Mouse (Mus musculus): ENCODE measurements at regions not wholly inside any gene's neighbourhood (a gene's known extent, or its start where the extent isn't known, plus 50 kb on each side); places are given as distances from the start of the nearest gene placed in this dataset.
A peak's percentile ranks its signal among the peaks of the same experiment; 100 is the strongest.
"Not testable (repeated sequence)": the region's sequence is repeated elsewhere in the genome, so short reads cannot be mapped to it uniquely, and the experiment has no call there.

GRCm38 (mm10) chr4:131161501-131161900 lies 217.3 kb downstream of the Matn1 start:
- peak; percentile 14 for DNase-seq

GRCm38 (mm10) chr4:131163782-131164315 lies 219.7 kb downstream of the Matn1 start:
- no peak for DNase-seq

GRCm38 (mm10) chr4:131166574-131167270 lies 222.5 kb downstream of the Matn1 start:
- no peak for DNase-seq

- DNase-seq = no peak
Observed at GRCm38 (mm10) chr4:131167921-131168320, 223.7 kb downstream of the Matn1 start.

GRCm38 (mm10) chr4:131173783-131174460 lies 229.7 kb downstream of the Matn1 start:
- DNase-seq = peak; percentile 8

- no peak for DNase-seq
Observed at GRCm38 (mm10) chr4:131176701-131177100, 232.5 kb downstream of the Matn1 start.

- DNase-seq = no peak
Observed at GRCm38 (mm10) chr4:131177889-131178288, 233.7 kb downstream of the Matn1 start.

GRCm38 (mm10) chr4:131178642-131179041 lies 234.5 kb downstream of the Matn1 start:
- DNase-seq = not testable (repeated sequence)

GRCm38 (mm10) chr4:131188066-131188465 lies 243.9 kb downstream of the Matn1 start:
- DNase-seq = no peak

- DNase-seq = no peak
Observed at GRCm38 (mm10) chr4:131191106-131191880, 247.1 kb downstream of the Matn1 start.

GRCm38 (mm10) chr4:131193900-131194419 lies 249.8 kb downstream of the Matn1 start:
- no peak for DNase-seq

- no peak for DNase-seq
Observed at GRCm38 (mm10) chr4:131196147-131196546, 252.0 kb downstream of the Matn1 start.

- DNase-seq = no peak
Observed at GRCm38 (mm10) chr4:131203721-131204120, 259.5 kb downstream of the Matn1 start.

- no peak for DNase-seq
Observed at GRCm38 (mm10) chr4:131204722-131205121, 260.5 kb downstream of the Matn1 start.

- no peak for DNase-seq
Observed at GRCm38 (mm10) chr4:131205127-131205526, 260.9 kb downstream of the Matn1 start.

- no peak for DNase-seq
Observed at GRCm38 (mm10) chr4:131205685-131206084, 261.5 kb downstream of the Matn1 start.

- DNase-seq = no peak
Observed at GRCm38 (mm10) chr4:131206181-131206885, 262.1 kb downstream of the Matn1 start.

GRCm38 (mm10) chr4:131206886-131207200 lies 262.7 kb downstream of the Matn1 start:
- DNase-seq = no peak

- no peak for DNase-seq
Observed at GRCm38 (mm10) chr4:131207249-131207648, 263.1 kb downstream of the Matn1 start.

- no peak for DNase-seq
Observed at GRCm38 (mm10) chr4:131208166-131208565, 264.0 kb downstream of the Matn1 start.

GRCm38 (mm10) chr4:131208637-131209036 lies 264.5 kb downstream of the Matn1 start:
- DNase-seq = no peak

GRCm38 (mm10) chr4:131212711-131213110 lies 268.5 kb downstream of the Matn1 start:
- no peak for DNase-seq

GRCm38 (mm10) chr4:131215682-131216081 lies 271.5 kb downstream of the Matn1 start:
- no peak for DNase-seq

All from lung, postnatal 10 days (tissue).